Mouse (Mus musculus) testis, postnatal 10 days (tissue): ENCODE data around the gene Foxp2.

Source experiments
- DNase-seq: peaks from one replicate; pipeline ENCODE4 v3.0.0; 2021; ENCODE audit warnings: low spot score

Gene Foxp2

DNA sequence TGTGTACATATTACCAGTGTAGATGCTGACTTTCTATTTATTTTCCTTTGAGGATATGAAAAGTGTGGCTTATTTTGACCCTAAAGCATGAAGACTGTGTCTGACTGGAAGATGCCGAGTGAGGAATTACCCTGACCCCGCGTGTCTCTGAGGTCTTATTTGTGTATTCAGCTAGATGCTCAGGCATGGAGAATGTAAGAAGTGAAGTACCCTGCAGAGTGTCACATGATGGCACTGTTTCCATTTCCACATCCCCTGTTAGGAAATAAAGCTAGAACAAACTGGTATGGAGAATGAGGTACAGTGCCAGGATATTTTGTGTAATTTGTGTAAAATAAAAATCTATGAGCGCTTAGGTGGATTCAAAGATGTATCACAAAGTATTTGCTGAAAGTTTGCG is 219.8 kb downstream of the Foxp2 start:
- DNase-seq: no peak

DNA sequence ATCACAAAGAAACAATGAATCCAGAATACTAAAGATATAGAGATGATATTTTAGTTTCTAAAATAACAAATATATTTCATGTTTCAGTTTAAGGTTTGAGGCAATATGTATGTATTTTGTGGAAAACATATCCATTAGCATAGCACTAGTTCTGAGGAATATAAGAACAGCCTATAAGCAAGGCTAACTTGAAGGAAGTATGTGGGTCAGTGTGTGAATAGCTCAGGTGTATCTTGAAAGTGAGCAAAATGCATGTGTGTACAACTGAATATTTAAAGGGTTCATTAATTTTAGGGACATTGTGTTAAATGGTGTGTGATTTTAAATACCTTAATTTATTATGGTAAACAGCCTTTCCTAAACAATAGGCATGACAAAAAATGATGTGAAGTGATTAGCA is 220.2 kb downstream of the Foxp2 start:
- DNase-seq: no peak

- no peak for DNase-seq
Observed at GRCm38 (mm10) chr6:15130142-15130541, 229.0 kb downstream of the Foxp2 start.

DNA sequence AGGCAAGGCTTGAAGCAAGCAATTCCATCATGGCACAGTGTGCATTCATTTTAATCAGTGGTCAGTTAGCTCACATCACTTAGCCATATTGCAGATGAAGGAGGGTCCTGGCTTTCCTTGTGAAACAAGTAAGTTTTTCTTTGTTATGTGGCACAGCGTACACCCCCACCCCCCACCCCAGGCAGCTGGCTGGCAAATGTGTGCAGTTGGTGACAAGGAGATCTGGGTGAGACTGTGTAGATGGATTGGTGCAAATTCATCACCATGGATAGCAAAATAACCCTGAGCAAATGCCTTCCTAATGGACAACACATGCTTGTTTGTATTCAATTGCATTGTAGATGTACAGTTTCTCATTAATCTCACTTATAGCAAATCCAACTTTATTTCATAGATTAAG is 240.9 kb downstream of the Foxp2 start:
- DNase-seq: no peak

DNA sequence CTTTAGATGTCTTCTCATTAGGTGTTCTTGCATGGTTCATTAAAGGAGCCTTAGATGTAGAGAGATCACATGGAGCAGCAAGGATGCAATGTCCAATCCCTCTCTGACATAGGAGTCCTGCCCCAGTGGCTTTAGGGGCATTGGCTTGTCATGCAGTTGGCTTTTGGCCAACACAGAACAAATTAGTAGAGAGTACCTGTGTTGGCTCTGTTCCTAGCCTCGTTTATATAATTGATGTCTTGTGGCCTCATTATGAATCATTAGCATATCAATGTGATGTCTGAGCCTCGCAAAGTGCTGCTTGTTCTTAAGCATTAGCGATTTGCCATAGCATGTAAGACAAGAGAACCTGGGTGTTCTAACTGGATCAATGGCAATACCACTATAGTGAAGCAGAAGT is 250.5 kb downstream of the Foxp2 start:
- DNase-seq: no peak

- no peak for DNase-seq
Observed at GRCm38 (mm10) chr6:15163508-15164053, 262.4 kb downstream of the Foxp2 start.

DNA sequence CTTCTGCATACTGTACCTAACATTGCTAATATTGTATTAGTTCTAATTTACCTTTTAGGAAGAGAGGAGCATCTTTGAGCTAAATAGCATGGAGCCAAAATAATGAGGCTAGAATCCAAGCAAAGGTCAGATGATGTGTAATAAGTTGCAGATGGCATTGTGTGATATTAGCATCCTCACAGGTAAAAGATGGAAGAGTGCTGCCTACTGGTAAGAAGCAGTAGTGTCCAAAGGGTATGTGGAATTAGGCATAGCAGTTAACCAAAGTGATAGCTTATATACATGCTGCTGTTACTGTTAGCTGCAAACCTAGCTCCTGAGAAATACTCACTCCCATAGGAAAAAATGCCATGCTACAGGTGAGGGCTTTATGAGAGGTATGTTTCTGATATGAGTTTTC is 275.6 kb downstream of the Foxp2 start:
- DNase-seq: no peak

- DNase-seq: no peak
Observed at GRCm38 (mm10) chr6:15192877-15193276, 291.7 kb downstream of the Foxp2 start.

- DNase-seq: no peak
Observed at GRCm38 (mm10) chr6:15242176-15242942, 341.2 kb downstream of the Foxp2 start.

GRCm38 (mm10) chr6:15257393-15257792 is 356.2 kb downstream of the Foxp2 start:
- no peak for DNase-seq

GRCm38 (mm10) chr6:15257893-15258292 is 356.7 kb downstream of the Foxp2 start:
- no peak for DNase-seq

- DNase-seq: no peak
Observed at GRCm38 (mm10) chr6:15268136-15268535, 367.0 kb downstream of the Foxp2 start.

- no peak for DNase-seq
Observed at GRCm38 (mm10) chr6:15285213-15285612, 384.1 kb downstream of the Foxp2 start.

DNA sequence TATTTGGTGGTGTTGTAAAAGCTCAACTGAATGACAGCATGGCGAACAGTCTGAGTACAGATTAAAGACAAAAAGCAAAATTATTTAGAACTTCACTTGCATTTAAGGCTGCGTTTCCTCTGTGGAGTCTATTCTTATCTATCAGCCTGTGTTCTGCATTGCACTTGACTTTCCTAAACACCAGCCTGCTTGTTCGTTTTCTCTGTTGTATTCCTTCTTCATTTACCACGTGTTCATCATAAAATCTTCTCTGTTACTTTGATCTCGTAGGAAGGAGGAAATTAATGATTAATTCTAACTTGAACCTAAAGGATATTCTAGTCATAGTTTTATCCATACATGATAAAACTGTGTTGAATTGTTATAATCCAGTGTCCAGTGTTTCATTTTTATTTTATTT is 392.9 kb downstream of the Foxp2 start:
- no peak for DNase-seq

GRCm38 (mm10) chr6:15299279-15299678 is 398.1 kb downstream of the Foxp2 start:
- DNase-seq: no peak

- no peak for DNase-seq
Observed at GRCm38 (mm10) chr6:15310671-15311070, 409.5 kb downstream of the Foxp2 start.

DNA sequence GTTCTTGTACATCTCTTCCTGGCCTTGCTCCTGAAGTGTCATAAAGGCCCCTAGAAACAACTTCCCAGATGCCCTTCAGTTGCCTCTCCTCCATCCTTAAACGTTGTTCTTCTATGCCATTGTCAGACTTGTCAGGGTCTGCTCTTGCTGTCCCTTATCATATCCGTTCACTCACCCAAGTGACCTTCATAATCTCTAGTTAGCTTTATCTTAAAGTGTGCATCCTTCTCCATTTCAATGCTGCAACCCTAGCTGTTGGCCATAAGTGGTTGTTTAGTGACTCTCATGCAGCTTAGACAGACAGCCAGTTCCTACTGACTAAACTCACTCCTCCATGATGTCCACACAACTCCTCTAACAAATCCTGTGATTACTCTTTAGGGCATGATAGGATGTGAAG is 415.8 kb downstream of the Foxp2 start:
- no peak for DNase-seq

DNA sequence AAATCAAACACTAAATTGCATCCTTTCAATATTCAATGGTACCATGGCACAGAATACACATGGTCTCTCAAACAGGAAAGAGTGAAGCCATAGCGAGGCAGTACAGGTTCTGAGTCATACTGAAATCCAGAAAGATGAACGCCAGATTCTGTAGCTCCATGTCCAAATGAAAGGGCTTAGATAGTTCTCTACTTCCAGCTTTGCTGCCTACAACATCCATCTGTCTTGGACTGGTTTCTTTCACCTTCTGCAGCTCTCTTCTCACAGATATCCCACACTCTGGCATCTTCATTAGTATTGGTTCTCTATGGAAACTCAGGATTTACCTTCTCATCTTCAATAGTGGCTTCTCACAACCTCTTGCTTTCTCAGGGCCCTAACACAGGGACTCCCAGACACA is 417.2 kb downstream of the Foxp2 start:
- no peak for DNase-seq

DNA sequence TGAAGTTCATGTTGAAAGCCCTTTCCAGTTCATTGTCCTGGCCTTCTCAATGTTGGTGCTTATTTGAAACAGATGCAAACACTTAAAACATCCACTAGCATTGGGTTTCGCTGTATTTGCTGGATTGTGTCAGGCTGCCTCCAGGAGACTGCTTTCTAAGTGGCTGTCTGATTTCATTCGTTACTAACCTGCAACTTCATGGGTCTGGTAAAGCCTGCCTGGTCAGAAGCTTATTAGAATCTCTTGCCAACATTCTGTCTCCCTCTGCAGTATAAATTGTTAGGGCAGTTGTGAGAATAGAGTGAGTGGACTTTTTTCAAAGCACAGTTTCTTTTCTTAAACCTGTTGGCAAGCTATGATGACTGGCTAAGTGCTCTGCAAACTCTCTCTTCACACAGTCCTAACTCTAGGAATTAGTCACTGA is 420.4 kb downstream of the Foxp2 start:
- DNase-seq: no peak

- DNase-seq: no peak
Observed at GRCm38 (mm10) chr6:15323099-15323498, 421.9 kb downstream of the Foxp2 start.

- DNase-seq: no peak
Observed at GRCm38 (mm10) chr6:15347705-15348104, 446.6 kb downstream of the Foxp2 start.

- no peak for DNase-seq
Observed at GRCm38 (mm10) chr6:15355852-15356251, 454.7 kb downstream of the Foxp2 start.

- no peak for DNase-seq
Observed at GRCm38 (mm10) chr6:15370281-15370680, 469.1 kb downstream of the Foxp2 start.

- no peak for DNase-seq
Observed at GRCm38 (mm10) chr6:15370827-15371226, 469.7 kb downstream of the Foxp2 start.
